Mouse (Mus musculus) stomach, embryonic 16.5 days (tissue): ENCODE data around the gene Slfn5. TPM values are rescaled to one million over a fixed set of nuclear protein-coding genes. Genes with fewer than 3 reads are reported as not detected.

Experiments used
- ATAC-seq: fragments of 200-750 bp; cut with Nextera tagmentation; 2 replicates; pipeline ENCODE4 v1.8.0; 2017; ENCODE audit warnings: moderate number of reproducible peaks, moderate TSS enrichment; ENCODE audit not compliant: insufficient read depth, low FRiP score
- H3K27ac ChIP-seq: fragments of 300-500 bp; sonication (generic); 2 replicates; pipeline ENCODE4 v1.5.1; 2014; ENCODE audit warnings: low read length
- H3K27me3 ChIP-seq: fragments of 300-500 bp; sonication (generic); 2 replicates; pipeline ENCODE4 v1.6.1; 2014; ENCODE audit warnings: low read length, control low read depth, mixed read lengths; ENCODE audit not compliant: control insufficient read depth, insufficient read depth
- H3K36me3 ChIP-seq: fragments of 300-500 bp; sonication (generic); 2 replicates; pipeline ENCODE4 v1.6.1; 2014; ENCODE audit warnings: low read length; ENCODE audit not compliant: control insufficient read depth, insufficient read depth
- H3K4me1 ChIP-seq: fragments of 300-500 bp; sonication (generic); 2 replicates; pipeline ENCODE4 v1.6.1; 2014; ENCODE audit warnings: low read length, control low read depth, mixed read lengths; ENCODE audit not compliant: control insufficient read depth, insufficient read depth
- H3K4me2 ChIP-seq: fragments of 300-500 bp; sonication (generic); 2 replicates; pipeline ENCODE4 v1.6.1; 2014; ENCODE audit warnings: low read depth, low read length, mixed read lengths
- H3K4me3 ChIP-seq: fragments of 300-500 bp; sonication (generic); replicated peaks from 2 replicates; pipeline ENCODE4 v1.5.1; 2014; ENCODE audit warnings: mild to moderate bottlenecking, low read length
- H3K9ac ChIP-seq: fragments of 300-500 bp; sonication (generic); 2 replicates; pipeline ENCODE4 v1.6.1; 2014; ENCODE audit warnings: low read length
- H3K9me3 ChIP-seq: fragments of 300-500 bp; sonication (generic); replicated peaks from 2 replicates; pipeline ENCODE4 v1.6.1; 2016; ENCODE audit warnings: low read length, control low read depth; ENCODE audit not compliant: control insufficient read depth
- WGBS: fragments of 180-500 bp; shearing (Covaris S2); extraction: QIAGEN DNeasy Blood & Tissue Kit; methylation state at CpG from one replicate; pipeline ENCODE4 v1.1.7; 2014; 5-methylcytosine and 5-hydroxymethylcytosine counted together
- polyA plus RNA-seq: library from polyadenylated mRNA; unstranded; fragments of >200 nt; fragmentation: Nextera tagmentation; extraction: Ambion mirVana; gene quantifications from 2 replicates; pipeline ENCODE4 v1.2.1, GENCODE M21; 2015

Slfn5 gene
- 1.9 and 2.3 TPM in 2 replicates for polyA plus RNA-seq

GRCm38 (mm10) chr11:82950736-82951481, at the start of gene Slfn5:
TSS of gene Slfn5 (plus strand) at chr11:82951349.
- Histone ChIP-seq H3K9me3 (no peaks in the 10 kb centered on the region), H3K9ac (no peak within 1 kb of the TSS), H3K4me3 (peak within 1 kb of the TSS; percentile 22), H3K4me2 (peak within 1 kb of the TSS; percentile 9), H3K36me3 (no peaks in the 10 kb centered on the region), H3K4me1 (no peaks in the 10 kb centered on the region), H3K27me3 (peaks cover 21% of the 10 kb centered on the region), H3K27ac (no peak within 1 kb of the TSS)
- no peak for ATAC-seq
- 8% methylated on average over 10 of the region's 10 CpGs for WGBS

- no peaks in the 10 kb centered on the region for H3K9me3 ChIP-seq
- no peaks in the 10 kb centered on the region for H3K4me1 ChIP-seq
- ATAC-seq = no peak
- no peaks in the 10 kb centered on the region for H3K27me3 ChIP-seq
- WGBS = 92% methylated on average over 20 of the region's 20 CpGs
- H3K9ac ChIP-seq = no peak overlapping the region
- peaks cover 13% of the 10 kb centered on the region for H3K36me3 ChIP-seq
- no peak overlapping the region for H3K4me3 ChIP-seq
- no peak overlapping the region for H3K4me2 ChIP-seq
- H3K27ac ChIP-seq = no peak overlapping the region
Observed at GRCm38 (mm10) chr11:82901606-82902310, 49.4 kb upstream of the Slfn5 start.

- Histone ChIP-seq H3K9me3 (no peaks in the 10 kb centered on the region), H3K4me3 (no peak overlapping the region), H3K4me2 (no peak overlapping the region), H3K4me1 (peaks cover 9% of the 10 kb centered on the region), H3K27ac (no peak overlapping the region), H3K36me3 (peaks cover 13% of the 10 kb centered on the region), H3K27me3 (no peaks in the 10 kb centered on the region), H3K9ac (no peak overlapping the region)
- WGBS = 57% methylated on average over 8 of the region's 8 CpGs
- ATAC-seq = no peak
Observed at GRCm38 (mm10) chr11:82904952-82905351, 46.2 kb upstream of the Slfn5 start.

- Histone ChIP-seq H3K36me3 (peaks cover 13% of the 10 kb centered on the region), H3K4me3 (no peak overlapping the region), H3K9me3 (no peaks in the 10 kb centered on the region), H3K27ac (no peak overlapping the region), H3K27me3 (no peaks in the 10 kb centered on the region), H3K4me1 (peaks cover 9% of the 10 kb centered on the region), H3K4me2 (no peak overlapping the region), H3K9ac (no peak overlapping the region)
- ATAC-seq = no peak
- WGBS = 91% methylated on average over 5 of the region's 5 CpGs
Observed at GRCm38 (mm10) chr11:82905816-82906215, 45.3 kb upstream of the Slfn5 start.

- Histone ChIP-seq H3K9ac (peak within 1 kb of the TSS; percentile 93), H3K27me3 (no peaks in the 10 kb centered on the region), H3K4me2 (peak within 1 kb of the TSS; percentile 89), H3K9me3 (no peaks in the 10 kb centered on the region), H3K4me1 (peaks cover 9% of the 10 kb centered on the region), H3K27ac (no peak within 1 kb of the TSS), H3K36me3 (peaks cover 5% of the 10 kb centered on the region; the same call in 1 of the 2 replicates), H3K4me3 (peak within 1 kb of the TSS; percentile 86)
- peak; percentile 68; the same call in 1 of the 2 replicates for ATAC-seq
- WGBS = 1% methylated on average over 73 of the region's 73 CpGs
Observed at GRCm38 (mm10) chr11:82907651-82908607, 43.2 kb upstream of the Slfn5 start, which contains the start of gene Nle1. TSS of gene Nle1 (minus strand) at chr11:82908411.

GRCm38 (mm10) chr11:82908608-82908989, 42.5 kb upstream of the Slfn5 start:
- Histone ChIP-seq H3K36me3 (peaks cover 5% of the 10 kb centered on the region; the same call in 1 of the 2 replicates), H3K4me3 (peak overlapping the region; percentile 86), H3K9me3 (no peaks in the 10 kb centered on the region), H3K9ac (peak overlapping the region; percentile 93), H3K27ac (no peak overlapping the region), H3K4me2 (peak overlapping the region; percentile 89), H3K4me1 (peaks cover 9% of the 10 kb centered on the region), H3K27me3 (no peaks in the 10 kb centered on the region)
- 49% methylated on average over 10 of the region's 10 CpGs for WGBS
- ATAC-seq = no peak

- no peak for ATAC-seq
- WGBS = 82% methylated on average over 4 of the region's 4 CpGs
- H3K9ac ChIP-seq = no peak within 1 kb of the TSS
- no peak within 1 kb of the TSS for H3K4me3 ChIP-seq
- no peaks in the 10 kb centered on the region for H3K27me3 ChIP-seq
- peaks cover 9% of the 10 kb centered on the region for H3K4me1 ChIP-seq
- H3K9me3 ChIP-seq = no peaks in the 10 kb centered on the region
- no peaks in the 10 kb centered on the region for H3K36me3 ChIP-seq
- H3K4me2 ChIP-seq = no peak within 1 kb of the TSS
- H3K27ac ChIP-seq = no peak within 1 kb of the TSS
Observed at GRCm38 (mm10) chr11:82910250-82910649, 40.9 kb upstream of the Slfn5 start, which contains the start of gene Unc45b. TSS of gene Unc45b (plus strand) at chr11:82910550.

- H3K4me3 ChIP-seq = no peak overlapping the region
- H3K27ac ChIP-seq = no peak overlapping the region
- no peaks in the 10 kb centered on the region for H3K9me3 ChIP-seq
- H3K9ac ChIP-seq = no peak overlapping the region
- H3K27me3 ChIP-seq = no peaks in the 10 kb centered on the region
- ATAC-seq = no peak
- H3K4me2 ChIP-seq = no peak overlapping the region
- 82% methylated on average over 11 of the region's 11 CpGs for WGBS
- peaks cover 9% of the 10 kb centered on the region for H3K4me1 ChIP-seq
- H3K36me3 ChIP-seq = no peaks in the 10 kb centered on the region
Observed at GRCm38 (mm10) chr11:82910679-82911389, 40.3 kb upstream of the Slfn5 start.
